Mouse (Mus musculus) intestine, embryonic 15.5 days (tissue): ENCODE measurements around the gene Gm10447. TPM values are rescaled to one million over a fixed set of nuclear protein-coding genes. Genes with fewer than 3 reads are reported as not detected.
A peak's percentile ranks its signal among the peaks of the same experiment; 100 is the strongest.

ENCODE experiments used
- ATAC-seq: fragments of 200-750 bp; cut with Nextera tagmentation; 2 replicates; pipeline ENCODE4 v1.8.0; 2017; ENCODE audit warnings: moderate TSS enrichment, moderate library complexity
- H3K27ac ChIP-seq: fragments of 300-500 bp; sonication (generic); 2 replicates; pipeline ENCODE4 v1.5.1; 2015; ENCODE audit warnings: mild to moderate bottlenecking, inconsistent platforms
- H3K27me3 ChIP-seq: fragments of 300-500 bp; sonication (generic); replicated peaks from 2 replicates; pipeline ENCODE4 v1.6.1; 2015; ENCODE audit warnings: inconsistent platforms
- H3K36me3 ChIP-seq: fragments of 300-500 bp; sonication (generic); 2 replicates; pipeline ENCODE4 v1.6.1; 2015; ENCODE audit warnings: inconsistent platforms
- H3K4me1 ChIP-seq: fragments of 300-500 bp; sonication (generic); replicated peaks from 2 replicates; pipeline ENCODE4 v1.6.1; 2015; ENCODE audit warnings: inconsistent platforms
- H3K4me2 ChIP-seq: fragments of 300-500 bp; sonication (generic); replicated peaks from 2 replicates; pipeline ENCODE4 v1.6.1; 2015; ENCODE audit warnings: mild to moderate bottlenecking, inconsistent platforms
- H3K4me3 ChIP-seq: fragments of 300-500 bp; sonication (generic); replicated peaks from 2 replicates; pipeline ENCODE4 v1.5.1; 2015; ENCODE audit warnings: inconsistent platforms
- H3K9ac ChIP-seq: fragments of 300-500 bp; sonication (generic); 2 replicates; pipeline ENCODE4 v1.6.1; 2015; ENCODE audit warnings: inconsistent platforms
- H3K9me3 ChIP-seq: fragments of 300-500 bp; sonication (generic); 2 replicates; pipeline ENCODE4 v1.6.1; 2016; ENCODE audit warnings: inconsistent platforms
- WGBS: fragments of 180-500 bp; shearing (Covaris S2); methylation state at CpG from one replicate; pipeline ENCODE4 v1.1.7; 2015; 5-methylcytosine and 5-hydroxymethylcytosine counted together
- polyA plus RNA-seq: library from polyadenylated mRNA; unstranded; fragments of >200 nt; fragmentation: Nextera tagmentation; extraction: Ambion mirVana; gene quantifications from 2 replicates; pipeline ENCODE4 v1.2.1, GENCODE M21; 2015

Gene Gm10447
- polyA plus RNA-seq, 1 experiment from 2014 or later = 0.10 TPM

DNA sequence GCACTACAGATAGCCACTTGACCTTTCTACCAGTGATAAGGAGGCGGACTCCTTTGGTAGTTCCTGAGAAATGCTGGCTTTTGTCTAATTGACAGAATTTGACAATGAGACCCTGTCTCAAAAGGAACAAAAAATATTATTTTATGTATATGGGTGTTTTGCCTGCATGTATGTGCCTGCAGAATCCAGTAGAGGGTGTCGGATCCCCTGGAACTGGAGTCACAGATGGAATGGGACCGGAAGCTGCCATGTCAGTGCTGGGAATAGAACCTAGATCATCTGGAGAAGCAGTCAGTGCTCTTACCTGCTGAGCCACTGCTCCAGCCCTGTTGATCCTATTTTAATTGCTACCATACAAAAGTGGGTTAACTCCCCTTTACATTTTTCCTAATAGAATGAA lies 15.8 kb upstream of the Gm10447 start:
- Histone ChIP-seq H3K4me3 (no peak overlapping the region), H3K27me3 (peaks cover 51% of the 10 kb centered on the region), H3K27ac (no peak overlapping the region), H3K9me3 (no peaks in the 10 kb centered on the region), H3K4me2 (no peak overlapping the region), H3K4me1 (peaks cover 5% of the 10 kb centered on the region; the same call in 1 of the 2 replicates), H3K36me3 (no peaks in the 10 kb centered on the region), H3K9ac (no peak overlapping the region)
- ATAC-seq = no peak
- 76% methylated on average over 3 of the region's 3 CpGs for WGBS

DNA sequence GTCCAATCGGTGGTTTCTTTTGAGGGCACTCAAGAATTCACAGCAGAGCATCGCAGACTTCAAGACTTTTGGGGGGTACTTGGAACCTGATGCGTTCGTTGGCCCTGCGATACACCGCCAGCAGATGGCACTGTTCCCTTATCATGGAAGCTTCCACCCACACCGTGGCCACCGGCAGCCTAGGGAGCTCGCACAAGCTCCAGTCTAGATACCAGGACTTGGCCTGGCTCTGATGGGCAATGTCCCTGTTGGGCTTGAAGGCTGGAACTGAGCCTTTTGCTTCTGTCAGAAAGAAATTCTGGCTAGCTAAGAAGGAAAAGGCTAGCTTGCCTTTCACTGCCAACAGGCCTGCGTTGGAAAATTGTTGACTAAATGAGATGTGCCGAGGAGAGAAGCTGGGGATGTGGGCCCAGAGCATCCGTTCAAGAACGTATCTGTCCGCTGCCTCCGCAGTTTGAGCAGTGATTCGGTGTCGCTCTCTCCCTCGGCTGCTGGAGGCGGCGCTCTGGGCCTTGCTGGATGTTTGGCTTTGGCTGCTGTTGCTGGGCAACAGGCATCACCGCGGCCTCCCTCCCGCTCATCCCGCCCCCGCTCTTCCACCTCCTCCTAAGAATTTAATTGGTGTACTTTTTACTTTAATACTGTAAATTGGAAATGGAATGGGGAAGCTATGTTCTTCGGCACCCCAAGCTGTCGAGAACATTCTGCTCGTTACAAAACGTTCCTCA lies 13.2 kb upstream of the Gm10447 start, which contains the start of gene Gm9837:
TSS of gene Gm9837 (minus strand) at position 512 of the 728 bp plus-strand sequence.
- no peak within 1 kb of the TSS for H3K27ac ChIP-seq
- peaks cover 49% of the 10 kb centered on the region for H3K27me3 ChIP-seq
- H3K9ac ChIP-seq = no peak within 1 kb of the TSS
- H3K9me3 ChIP-seq = no peaks in the 10 kb centered on the region
- H3K4me1 ChIP-seq = peaks cover 9% of the 10 kb centered on the region
- peak within 1 kb of the TSS; percentile 44 for H3K4me2 ChIP-seq
- 4% methylated on average over 29 of the region's 29 CpGs for WGBS
- H3K4me3 ChIP-seq = peak within 1 kb of the TSS; percentile 3; the same call in 1 of the 2 replicates
- H3K36me3 ChIP-seq = no peaks in the 10 kb centered on the region
- ATAC-seq = peak; percentile 83

DNA sequence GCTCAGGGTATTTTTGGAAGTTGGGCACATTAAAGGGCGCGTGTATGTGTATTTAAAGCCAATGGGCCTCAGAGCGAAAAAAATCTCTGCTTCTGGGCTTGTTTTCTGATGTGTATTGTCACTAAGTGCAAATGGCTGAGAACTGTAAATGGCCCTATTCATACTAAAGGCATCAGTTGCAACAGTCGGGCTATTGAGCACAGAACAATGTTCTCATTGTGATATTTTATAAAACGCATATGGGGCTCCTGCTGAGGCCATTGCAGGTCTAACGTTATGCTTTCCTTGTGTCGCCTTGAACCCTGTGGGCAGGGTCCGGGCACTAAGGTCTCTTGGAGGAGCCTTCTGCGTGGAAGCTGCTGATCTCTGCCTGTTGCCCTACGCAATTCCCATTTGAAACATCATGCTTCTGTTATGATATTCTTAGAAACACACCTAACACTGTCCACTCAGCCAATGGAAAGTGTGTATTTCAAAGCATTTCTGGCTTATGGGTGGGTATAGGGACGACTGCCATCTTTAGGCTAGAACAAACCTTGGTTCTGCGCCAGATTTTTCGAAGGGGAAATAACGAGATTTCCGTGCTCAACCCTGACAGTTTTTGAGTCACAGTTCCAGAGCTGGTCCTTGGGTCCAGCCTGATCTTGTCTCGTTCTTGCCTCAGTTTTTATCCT lies 12.5 kb upstream of the Gm10447 start:
- peaks cover 9% of the 10 kb centered on the region for H3K4me1 ChIP-seq
- peaks cover 49% of the 10 kb centered on the region for H3K27me3 ChIP-seq
- ATAC-seq = no peak
- H3K36me3 ChIP-seq = no peaks in the 10 kb centered on the region
- WGBS = 44% methylated on average over 16 of the region's 16 CpGs
- H3K27ac ChIP-seq = no peak overlapping the region
- no peaks in the 10 kb centered on the region for H3K9me3 ChIP-seq
- peak overlapping the region; percentile 44; the same call in 1 of the 2 replicates for H3K4me2 ChIP-seq
- no peak overlapping the region for H3K4me3 ChIP-seq
- H3K9ac ChIP-seq = no peak overlapping the region

DNA sequence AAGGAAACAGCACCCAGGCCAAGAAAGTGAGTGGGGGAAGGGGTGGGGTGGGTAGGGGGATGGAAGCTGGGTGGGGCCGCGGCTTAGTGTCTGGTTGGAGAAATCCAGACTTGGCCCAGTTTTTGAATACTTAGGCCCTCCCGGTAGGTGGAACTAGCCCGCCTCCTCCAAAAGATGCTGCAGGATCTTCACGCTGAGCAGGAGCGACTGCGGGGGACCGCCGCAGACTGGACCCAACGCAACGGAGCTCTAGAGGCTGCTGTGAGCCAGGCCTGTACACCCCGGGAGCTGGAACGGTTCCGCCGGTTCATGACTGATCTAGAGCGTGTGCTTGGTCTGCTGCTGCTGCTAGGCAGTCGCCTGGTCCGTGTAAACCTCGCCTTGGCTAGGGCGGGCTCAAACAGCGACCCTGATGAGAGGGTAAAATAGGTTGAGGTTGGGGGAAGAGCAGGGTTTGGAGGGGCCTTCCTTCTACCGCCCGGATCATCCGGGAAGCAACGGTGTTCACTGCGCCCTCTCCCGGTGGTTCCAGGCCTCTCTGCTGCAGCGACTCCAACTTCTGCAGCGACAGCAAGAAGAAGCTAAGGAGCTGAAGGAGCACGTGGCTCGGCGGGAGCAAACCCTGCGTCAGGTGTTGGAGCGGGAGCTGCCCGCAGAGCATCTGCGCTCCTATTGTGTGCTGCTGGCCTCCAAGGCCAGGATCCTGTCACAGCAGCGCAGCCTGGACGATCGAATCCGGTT lies 9.5 kb upstream of the Gm10447 start:
- ATAC-seq = peak; percentile 62
- WGBS = 10% methylated on average over 40 of the region's 40 CpGs
- no peaks in the 10 kb centered on the region for H3K9me3 ChIP-seq
- no peak overlapping the region for H3K27ac ChIP-seq
- H3K4me1 ChIP-seq = peaks cover 19% of the 10 kb centered on the region
- H3K4me2 ChIP-seq = peak overlapping the region; percentile 69
- peak overlapping the region; percentile 27 for H3K4me3 ChIP-seq
- peak overlapping the region; percentile 32 for H3K9ac ChIP-seq
- H3K36me3 ChIP-seq = no peaks in the 10 kb centered on the region
- H3K27me3 ChIP-seq = peaks cover 68% of the 10 kb centered on the region

DNA sequence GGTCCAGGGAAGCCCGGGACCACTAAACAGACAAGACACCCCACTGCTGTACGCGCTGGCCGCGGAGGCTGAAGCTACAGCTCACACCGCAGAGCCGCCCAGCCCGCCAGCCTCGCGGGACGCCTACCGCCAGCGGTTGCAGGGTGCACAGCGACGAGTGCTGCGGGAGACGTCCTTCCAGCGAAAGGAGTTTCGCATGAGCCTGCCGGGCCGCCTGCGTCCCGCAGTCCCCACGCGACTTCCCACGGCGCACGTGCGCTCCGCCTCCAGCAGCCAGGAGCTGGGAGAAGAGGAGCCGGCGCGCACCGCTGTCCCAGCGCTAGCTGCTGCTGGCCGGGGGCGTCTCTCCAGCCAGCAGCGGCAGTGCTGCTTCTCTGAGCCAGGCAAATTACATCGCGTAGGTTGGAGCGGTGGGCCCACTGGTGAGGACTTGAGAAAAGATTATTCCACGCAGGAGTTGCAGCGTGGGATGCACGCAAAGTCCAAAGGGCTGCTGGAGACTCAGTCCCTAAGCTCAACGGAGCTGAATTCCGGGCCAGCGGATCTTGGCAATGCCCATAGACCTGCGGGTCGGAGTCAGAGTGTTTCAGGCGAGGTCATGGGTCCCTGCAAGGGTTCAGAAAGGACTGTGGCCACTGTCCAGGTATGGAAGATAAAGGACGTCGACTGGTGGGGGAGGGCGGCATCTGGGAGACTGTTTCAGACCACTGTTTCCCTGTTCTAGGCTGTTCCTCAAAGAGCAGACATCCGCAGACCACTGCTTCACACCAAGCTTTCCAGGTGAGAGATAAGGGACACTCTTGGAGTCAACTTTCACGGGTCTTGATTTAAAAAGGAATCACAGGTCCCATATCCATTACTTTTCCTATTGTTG lies 6.9 kb upstream of the Gm10447 start:
- peaks cover 15% of the 10 kb centered on the region for H3K4me1 ChIP-seq
- 7% methylated on average over 55 of the region's 55 CpGs for WGBS
- H3K9me3 ChIP-seq = no peaks in the 10 kb centered on the region
- peak; percentile 20; the same call in 1 of the 2 replicates for ATAC-seq
- no peak overlapping the region for H3K27ac ChIP-seq
- H3K27me3 ChIP-seq = peaks cover 58% of the 10 kb centered on the region
- H3K4me2 ChIP-seq = peak overlapping the region; percentile 97
- peak overlapping the region; percentile 46; the same call in 1 of the 2 replicates for H3K9ac ChIP-seq
- H3K4me3 ChIP-seq = peak overlapping the region; percentile 48
- H3K36me3 ChIP-seq = no peaks in the 10 kb centered on the region

DNA sequence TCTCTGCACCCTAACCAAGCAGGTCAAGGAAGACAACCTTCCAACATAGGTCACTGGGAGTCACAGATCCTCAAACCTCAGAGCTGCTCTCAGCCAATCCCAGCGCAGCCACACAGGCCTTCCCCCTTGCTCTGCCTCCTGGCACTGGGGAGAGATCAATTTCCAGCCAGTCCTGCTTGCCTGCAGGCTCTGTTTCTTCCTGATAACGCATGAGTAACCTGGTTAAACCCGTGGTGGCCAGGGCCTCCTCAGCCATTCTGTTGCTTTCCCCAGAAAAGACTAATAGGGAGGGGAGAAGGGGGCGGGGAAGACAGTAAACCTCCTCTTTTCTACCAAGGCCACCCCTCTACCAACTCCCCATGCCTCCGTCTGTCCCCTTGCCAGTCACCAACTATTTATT lies 4.8 kb upstream of the Gm10447 start:
- 30% methylated on average over 5 of the region's 5 CpGs for WGBS
- no peak for ATAC-seq
- H3K27me3 ChIP-seq = peaks cover 56% of the 10 kb centered on the region

DNA sequence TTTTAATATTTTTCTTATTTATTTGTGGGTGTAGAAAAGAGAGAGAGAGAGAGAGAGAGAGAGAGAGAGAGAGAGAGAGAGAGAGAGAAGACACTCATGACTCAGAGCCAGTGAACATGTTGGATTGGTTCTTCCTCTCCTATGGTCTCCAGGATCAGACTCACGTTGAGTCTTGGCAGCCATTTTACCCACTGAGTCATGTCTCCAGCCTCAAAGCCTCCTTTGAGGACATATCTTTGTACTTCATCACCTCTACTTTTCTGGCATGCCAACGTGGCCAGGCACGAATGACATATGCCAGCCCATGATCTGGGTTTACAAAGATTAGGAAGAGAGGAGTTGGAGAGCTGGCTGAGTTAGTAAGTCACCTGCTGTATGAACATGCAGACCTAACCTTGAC lies 3.3 kb upstream of the Gm10447 start:
- Histone ChIP-seq H3K27ac (no peak overlapping the region), H3K36me3 (no peaks in the 10 kb centered on the region), H3K4me3 (no peak overlapping the region), H3K4me2 (no peak overlapping the region), H3K9ac (no peak overlapping the region), H3K9me3 (no peaks in the 10 kb centered on the region), H3K4me1 (peaks cover 21% of the 10 kb centered on the region), H3K27me3 (peaks cover 41% of the 10 kb centered on the region)
- no peak for ATAC-seq
- 83% methylated on average over 3 of the region's 3 CpGs for WGBS

More for the DNA sequence above, 4.8 kb upstream of the Gm10447 start:
- Histone ChIP-seq H3K4me1 (peaks cover 18% of the 10 kb centered on the region), H3K9me3 (no peaks in the 10 kb centered on the region), H3K36me3 (no peaks in the 10 kb centered on the region), H3K4me3 (no peak overlapping the region), H3K9ac (no peak overlapping the region), H3K4me2 (no peak overlapping the region), H3K27ac (no peak overlapping the region)

DNA sequence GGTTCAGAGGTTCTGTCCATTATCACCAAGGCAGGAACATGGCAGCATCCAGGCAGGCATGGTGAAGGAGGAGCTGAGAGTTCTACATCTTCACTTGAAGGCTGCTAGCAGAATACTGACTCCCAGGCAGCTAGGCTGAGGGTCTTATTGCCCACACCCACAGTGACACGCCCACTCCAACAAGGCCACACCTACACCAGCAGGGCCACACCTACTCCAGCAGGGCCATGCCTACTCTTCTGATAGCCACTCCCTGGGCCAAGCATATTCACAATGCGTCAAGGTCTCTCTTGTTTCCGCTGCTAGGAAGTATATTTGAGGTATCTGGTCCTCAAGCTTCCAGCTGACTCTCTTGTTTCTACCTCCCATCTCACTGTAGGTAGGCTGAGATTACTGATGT lies 2.1 kb upstream of the Gm10447 start:
- H3K27ac ChIP-seq = no peak overlapping the region
- no peak overlapping the region for H3K4me3 ChIP-seq
- 68% methylated on average over 3 of the region's 3 CpGs for WGBS

DNA sequence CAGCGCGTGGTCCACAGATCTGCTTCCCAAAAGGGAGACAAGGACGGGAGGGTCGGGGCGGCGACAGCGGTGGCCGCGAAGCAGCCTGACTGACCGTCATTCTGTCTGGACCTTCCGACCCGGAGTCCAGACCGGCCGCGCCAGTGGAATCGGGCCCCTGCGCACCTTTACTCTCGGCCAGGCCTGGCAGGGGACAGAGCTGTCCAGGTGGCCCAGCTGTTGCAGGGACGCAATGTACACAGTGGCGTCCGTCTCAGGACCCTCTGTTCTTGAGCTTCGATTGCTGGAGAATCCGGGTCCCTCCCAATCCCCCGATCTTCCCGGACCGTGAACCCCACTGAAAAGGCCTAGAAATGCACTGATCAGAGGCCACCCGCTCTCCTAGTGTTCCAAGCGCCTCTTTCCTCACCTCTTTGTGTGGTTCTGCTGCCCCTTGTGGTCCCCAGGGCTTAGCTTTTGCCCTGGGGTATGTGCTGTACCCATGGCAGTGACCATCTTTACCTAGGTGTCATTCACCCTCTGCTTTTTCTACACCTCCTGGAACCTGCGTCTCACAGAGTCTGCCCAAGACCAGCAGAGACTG lies 553 bp upstream of the Gm10447 start:
- Histone ChIP-seq H3K9me3 (no peaks in the 10 kb centered on the region), H3K27ac (no peak overlapping the region), H3K4me2 (peak overlapping the region; percentile 86), H3K27me3 (peaks cover 16% of the 10 kb centered on the region), H3K4me3 (peak overlapping the region; percentile 48), H3K4me1 (peaks cover 10% of the 10 kb centered on the region; the same call in 1 of the 2 replicates), H3K9ac (peak overlapping the region; percentile 55), H3K36me3 (no peaks in the 10 kb centered on the region)
- WGBS = 9% methylated on average over 29 of the region's 29 CpGs
- ATAC-seq = peak; percentile 52

More for the DNA sequence above, 2.1 kb upstream of the Gm10447 start:
- Histone ChIP-seq H3K27me3 (peaks cover 31% of the 10 kb centered on the region), H3K36me3 (no peaks in the 10 kb centered on the region), H3K9ac (no peak overlapping the region), H3K4me2 (no peak overlapping the region), H3K4me1 (peaks cover 20% of the 10 kb centered on the region), H3K9me3 (no peaks in the 10 kb centered on the region)
- no peak for ATAC-seq

DNA sequence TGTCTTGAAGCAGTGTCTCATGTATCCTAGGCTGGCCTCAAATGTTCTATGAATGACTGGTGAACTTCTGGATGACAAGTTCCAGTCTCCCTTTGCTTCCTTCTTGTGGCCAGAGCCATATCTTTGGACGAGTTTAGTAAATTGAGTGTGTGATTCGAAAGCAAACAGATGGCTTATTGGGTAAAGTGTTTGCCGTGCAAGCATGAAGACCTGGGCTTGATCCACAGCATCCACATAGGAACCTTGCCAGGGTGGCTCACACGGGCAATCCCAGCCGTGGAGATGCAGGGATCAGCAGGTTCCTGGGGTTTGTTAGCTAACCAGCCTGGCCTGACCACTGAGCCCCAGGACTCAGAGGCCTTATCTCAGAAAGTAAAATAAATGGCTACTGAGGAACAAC lies 3.9 kb downstream of the Gm10447 start:
- H3K9ac ChIP-seq = no peak overlapping the region
- no peak overlapping the region for H3K27ac ChIP-seq
- H3K9me3 ChIP-seq = no peaks in the 10 kb centered on the region
- H3K4me1 ChIP-seq = peaks cover 21% of the 10 kb centered on the region
- no peak overlapping the region for H3K4me3 ChIP-seq
- H3K27me3 ChIP-seq = 0 out of 2 replicates have a peak, but pooled peaks cover 2% of the 10 kb centered on the region
- ATAC-seq = no peak
- H3K36me3 ChIP-seq = no peaks in the 10 kb centered on the region
- no peak overlapping the region for H3K4me2 ChIP-seq
- WGBS = 79% methylated on average over 5 of the region's 5 CpGs

DNA sequence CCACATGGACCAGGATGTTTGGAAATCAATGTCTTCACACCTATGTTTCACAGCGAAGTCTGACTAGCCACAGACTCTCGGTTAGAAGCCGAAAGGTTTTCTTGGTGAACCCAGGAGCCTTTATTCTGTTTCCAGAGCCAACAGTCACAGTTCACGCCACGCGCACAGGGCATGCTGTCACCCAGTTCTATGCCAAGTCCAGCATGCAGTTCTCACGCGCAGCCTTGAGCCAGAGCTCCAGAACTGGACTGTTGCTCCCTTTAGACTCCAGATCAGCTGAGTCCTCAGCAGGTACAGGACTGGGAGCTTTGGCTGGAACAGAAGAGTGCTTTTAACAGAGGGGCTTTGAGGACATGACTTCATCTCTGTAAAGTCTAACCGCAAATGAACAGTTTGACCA lies 4.5 kb downstream of the Gm10447 start:
- Histone ChIP-seq H3K27ac (no peak overlapping the region), H3K4me1 (peaks cover 18% of the 10 kb centered on the region), H3K9me3 (no peaks in the 10 kb centered on the region), H3K4me3 (no peak overlapping the region), H3K9ac (no peak overlapping the region), H3K36me3 (no peaks in the 10 kb centered on the region), H3K4me2 (no peak overlapping the region), H3K27me3 (no peaks in the 10 kb centered on the region)
- ATAC-seq = no peak
- 97% methylated on average over 9 of the region's 9 CpGs for whole genome bisulfite sequencing
